13 mouse cellular contexts compared by ENCODE assay signal in the genomic region with DNA sequence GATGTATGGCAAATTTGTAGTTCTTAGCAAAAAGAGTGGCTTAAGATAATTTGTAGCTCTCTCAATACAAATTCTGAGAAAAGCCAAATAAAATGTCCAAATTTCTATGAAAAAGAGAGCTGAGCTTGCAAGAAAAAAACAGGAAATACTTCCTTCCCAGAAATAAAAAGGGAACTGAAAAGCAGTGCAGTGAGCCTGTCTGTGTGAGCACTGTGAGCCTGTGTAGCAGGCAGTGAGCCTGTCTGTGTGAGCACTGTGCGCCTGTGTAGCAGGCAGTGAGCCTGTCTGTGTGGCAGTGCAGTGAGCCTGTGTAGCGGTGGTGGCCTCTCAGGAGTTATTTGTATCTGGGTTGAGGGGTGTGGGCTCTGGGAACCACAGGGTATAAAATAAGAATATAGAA.
DNase-seq lines count a peak whose midpoint lies in the region; ATAC-seq and TF ChIP-seq lines count a peak whose summit lies in the region.
"Had no signal": no experiment of that assay in that cellular context is flagged by ENCODE, and none has a peak within 500 bp of the region (broad histone marks: within the 10 kb centered on the region; RNA-seq: fewer than 3 reads in every experiment).

No protein-coding gene starts in this region.

- H3K4me3 ChIP-seq in liver, adult 2 months (ENCODE audit: insufficient read depth, low read depth, low read length), result no peak overlapping the region
- H3K4me3 ChIP-seq in liver, embryonic 11.5 days (ENCODE audit: low read depth, low read length), result no peak overlapping the region
- no peak overlapping the region for H3K4me3 ChIP-seq in forebrain, embryonic 12.5 days (replicated peaks)
- H3K4me3 ChIP-seq in midbrain, embryonic 12.5 days, result no peak overlapping the region
- no peak overlapping the region for H3K4me3 ChIP-seq in kidney, embryonic 14.5 days (ENCODE audit: low read length)
- H3K4me3 ChIP-seq: embryonic facial prominence, embryonic 12.5 days; heart, embryonic 10.5 days; limb, embryonic 12.5 days had no signal

- no peaks in the 10 kb centered on the region for H3K36me3 ChIP-seq in liver, adult 2 months (ENCODE audit: control insufficient read depth, insufficient read depth, low read length)
- H3K36me3 ChIP-seq in liver, embryonic 11.5 days (ENCODE audit: control insufficient read depth, insufficient read depth, low read length), result no peaks in the 10 kb centered on the region
- H3K36me3 ChIP-seq in forebrain, embryonic 12.5 days (replicated peaks), result no peaks in the 10 kb centered on the region
- no peaks in the 10 kb centered on the region for H3K36me3 ChIP-seq in midbrain, embryonic 12.5 days
- H3K36me3 ChIP-seq in kidney, embryonic 14.5 days (ENCODE audit: control insufficient read depth, insufficient read depth, low read length), result no peaks in the 10 kb centered on the region
- H3K36me3 ChIP-seq: embryonic facial prominence, embryonic 12.5 days; G1E; heart, embryonic 10.5 days; limb, embryonic 12.5 days had no signal

- 68% methylated on average over 2 of the region's 2 CpGs for WGBS in liver, adult 2 months
- 60% methylated on average over 2 of the region's 2 CpGs for WGBS in liver, embryonic 11.5 days
- 35% methylated on average over 2 of the region's 2 CpGs for WGBS in forebrain, embryonic 12.5 days
- WGBS in midbrain, embryonic 12.5 days, result 24% methylated on average over 2 of the region's 2 CpGs
- WGBS in kidney, embryonic 14.5 days, result 67% methylated on average over 2 of the region's 2 CpGs

- DNase-seq in liver, adult 2 months (ENCODE audit: extremely low read depth, low read depth, low spot score), result peak; percentile 30
- no peak for DNase-seq in liver, embryonic 11.5 days (ENCODE audit: low spot score)
- peak; percentile 68 for DNase-seq in thymus, postnatal 14 days
- no peak for DNase-seq in layer of hippocampus, postnatal 14 days (ENCODE audit: low spot score in 2 of 2)

- ATAC-seq in liver, embryonic 11.5 days (replicated peaks; ENCODE audit: low FRiP score), result no peak
- peak; percentile 87; the same call in 1 of the 2 replicates for ATAC-seq in forebrain, embryonic 12.5 days (ENCODE audit: low FRiP score)
- peak; percentile 85 for ATAC-seq in midbrain, embryonic 12.5 days (ENCODE audit: low FRiP score, low read depth)
- ATAC-seq in kidney, embryonic 14.5 days (ENCODE audit: low FRiP score, low TSS enrichment), result no peak
- ATAC-seq: activated CD4-positive, CD25-positive, alpha-beta regulatory T cell, adult 4 months; hindbrain, postnatal 0 days had no signal

- no peak overlapping the region for H3K27ac ChIP-seq in liver, adult 2 months (replicated peaks; ENCODE audit: insufficient read depth, low read depth, low read length)
- no peak overlapping the region for H3K27ac ChIP-seq in liver, embryonic 11.5 days (ENCODE audit: low read depth, low read length)
- no peak overlapping the region for H3K27ac ChIP-seq in forebrain, embryonic 12.5 days
- no peak overlapping the region for H3K27ac ChIP-seq in midbrain, embryonic 12.5 days (replicated peaks)
- H3K27ac ChIP-seq in kidney, embryonic 14.5 days (ENCODE audit: low read depth, low read length), result no peak overlapping the region
- H3K27ac ChIP-seq: embryonic facial prominence, embryonic 12.5 days; heart, embryonic 10.5 days; hindbrain, postnatal 0 days; limb, embryonic 12.5 days had no signal

- H3K9ac ChIP-seq in liver, adult 2 months (ENCODE audit: low read depth, low read length), result no peak overlapping the region
- H3K9ac ChIP-seq in liver, embryonic 11.5 days (ENCODE audit: low read depth, low read length), result no peak overlapping the region
- H3K9ac ChIP-seq in forebrain, embryonic 12.5 days, result no peak overlapping the region
- H3K9ac ChIP-seq in midbrain, embryonic 12.5 days (replicated peaks), result no peak overlapping the region
- no peak overlapping the region for H3K9ac ChIP-seq in kidney, embryonic 14.5 days (ENCODE audit: low read depth, low read length)
- H3K9ac ChIP-seq: embryonic facial prominence, embryonic 12.5 days; limb, embryonic 12.5 days had no signal

- H3K79me2 ChIP-seq in liver, adult 2 months (ENCODE audit: control insufficient read depth, insufficient read depth, low read length), result no peaks in the 10 kb centered on the region

- no peak for TF ChIP-seq POLR2A in liver, adult 2 months (IDR thresholded peaks at IDR 0.05; ENCODE audit: extremely low read depth, insufficient read depth, low read length)

- H3K9me3 ChIP-seq in liver, embryonic 11.5 days (ENCODE audit: control insufficient read depth, low read length), result no peaks in the 10 kb centered on the region
- no peaks in the 10 kb centered on the region for H3K9me3 ChIP-seq in forebrain, embryonic 12.5 days
- no peaks in the 10 kb centered on the region for H3K9me3 ChIP-seq in midbrain, embryonic 12.5 days
- no peaks in the 10 kb centered on the region for H3K9me3 ChIP-seq in kidney, embryonic 14.5 days (ENCODE audit: control insufficient read depth, low read length)
- H3K9me3 ChIP-seq: embryonic facial prominence, embryonic 12.5 days; G1E; heart, embryonic 10.5 days; limb, embryonic 12.5 days had no signal

- no peaks in the 10 kb centered on the region for H3K27me3 ChIP-seq in liver, adult 2 months (ENCODE audit: control insufficient read depth, insufficient read depth, low read length)
- H3K27me3 ChIP-seq in liver, embryonic 11.5 days (replicated peaks; ENCODE audit: control insufficient read depth, insufficient read depth, low read length), result no peaks in the 10 kb centered on the region
- H3K27me3 ChIP-seq in forebrain, embryonic 12.5 days, result no peaks in the 10 kb centered on the region
- no peaks in the 10 kb centered on the region for H3K27me3 ChIP-seq in midbrain, embryonic 12.5 days
- no peaks in the 10 kb centered on the region for H3K27me3 ChIP-seq in kidney, embryonic 14.5 days (ENCODE audit: control insufficient read depth, insufficient read depth, low read length)
- H3K27me3 ChIP-seq: embryonic facial prominence, embryonic 12.5 days; limb, embryonic 12.5 days had no signal

- H3K4me1 ChIP-seq in liver, adult 2 months (ENCODE audit: control insufficient read depth, insufficient read depth, low read length), result no peaks in the 10 kb centered on the region
- no peaks in the 10 kb centered on the region for H3K4me1 ChIP-seq in liver, embryonic 11.5 days (replicated peaks; ENCODE audit: control insufficient read depth, insufficient read depth, low read length)
- peaks cover 4% of the 10 kb centered on the region; the same call in 1 of the 2 replicates for H3K4me1 ChIP-seq in forebrain, embryonic 12.5 days
- H3K4me1 ChIP-seq in midbrain, embryonic 12.5 days, result peaks cover 3% of the 10 kb centered on the region; the same call in 1 of the 2 replicates
- H3K4me1 ChIP-seq in kidney, embryonic 14.5 days (ENCODE audit: control insufficient read depth, insufficient read depth, low read length), result no peaks in the 10 kb centered on the region
- H3K4me1 ChIP-seq: embryonic facial prominence, embryonic 12.5 days; heart, embryonic 10.5 days; limb, embryonic 12.5 days had no signal

- TF ChIP-seq CTCF in liver, adult 2 months (IDR thresholded peaks at IDR 0.05; ENCODE audit: low read depth, low read length), result no peak

- no peak overlapping the region for H3K4me2 ChIP-seq in liver, embryonic 11.5 days
- no peak overlapping the region for H3K4me2 ChIP-seq in forebrain, embryonic 12.5 days
- no peak overlapping the region for H3K4me2 ChIP-seq in midbrain, embryonic 12.5 days (replicated peaks)
- H3K4me2 ChIP-seq in kidney, embryonic 14.5 days (replicated peaks; ENCODE audit: low read depth, low read length), result no peak overlapping the region
- H3K4me2 ChIP-seq: embryonic facial prominence, embryonic 12.5 days; limb, embryonic 12.5 days had no signal

Comparison
In these comparisons a context has a peak if more than half of its experiments do, and no peak if none do; other contexts are left out.
1. DNase-seq: peak in liver, adult 2 months (single experiment) and thymus, postnatal 14 days (single experiment); none in liver, embryonic 11.5 days (single experiment) and layer of hippocampus, postnatal 14 days (0 of 2).
2. ATAC-seq: peak in forebrain, embryonic 12.5 days (single experiment) and midbrain, embryonic 12.5 days (single experiment); none in liver, embryonic 11.5 days (single experiment) and kidney, embryonic 14.5 days (single experiment).